Mouse (Mus musculus) spleen, postnatal 36 days (tissue): ENCODE data around the gene Gm10065.
A peak's percentile ranks its signal among the peaks of the same experiment; 100 is the strongest.
"Not testable (repeated sequence)": the region's sequence is repeated elsewhere in the genome, so short reads cannot be mapped to it uniquely, and the experiment has no call there.

ENCODE experiments used
- DNase-seq, 2 experiments: peaks; one replicate each; pipeline ENCODE4 v3.0.0; 2022; ENCODE audit warnings: low spot score in 2 of 2, mixed read lengths in 1 of 2

The Gm10065 gene

DNA sequence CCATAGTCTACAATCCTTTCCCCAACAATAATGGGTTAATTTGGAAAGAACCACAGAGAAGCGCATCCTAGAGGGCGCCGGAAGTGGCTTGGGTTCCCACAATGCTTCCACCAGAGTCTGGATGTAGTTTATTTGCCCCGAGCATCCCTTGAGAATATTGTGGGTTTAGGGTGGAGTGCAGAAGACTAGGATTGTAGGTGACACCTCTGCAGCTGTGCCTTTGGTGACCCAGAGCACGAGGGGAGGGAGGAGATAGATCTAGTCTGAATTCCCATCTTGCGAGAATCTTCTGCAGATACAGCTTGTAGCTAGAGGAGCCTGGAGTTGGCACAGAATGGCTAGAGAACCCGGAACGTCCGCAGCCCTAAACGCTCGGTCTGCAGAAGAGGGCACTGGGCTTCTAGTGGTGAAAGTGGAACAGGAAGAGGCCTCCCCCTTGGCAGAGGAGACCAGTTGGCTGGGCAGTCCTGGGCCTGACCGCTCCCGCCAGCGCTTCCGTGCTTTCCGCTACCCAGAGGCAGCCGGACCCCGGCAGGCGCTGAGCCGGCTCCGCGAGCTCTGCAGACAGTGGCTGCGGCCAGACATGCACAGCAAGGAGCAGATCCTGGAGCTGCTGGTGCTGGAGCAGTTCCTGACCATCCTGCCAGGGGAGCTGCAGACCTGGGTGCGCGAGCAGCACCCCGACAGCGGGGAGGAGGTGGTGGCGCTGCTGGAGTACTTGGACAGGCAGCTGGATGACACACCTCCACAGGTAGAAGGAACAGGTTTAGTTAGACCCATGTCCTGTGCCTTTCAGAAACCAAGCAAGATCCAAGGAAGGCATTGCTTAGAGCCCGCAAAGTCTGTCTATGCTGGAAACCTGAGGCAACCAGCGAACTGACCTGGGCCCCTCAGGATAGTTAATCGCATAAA is at the start of gene Gm10065, which contains the start of gene Zkscan4:
Gm10065 (minus strand) TSS at position 683 of the 912 bp plus-strand sequence.
Zkscan4 (plus strand) TSS at position 149 of the 912 bp plus-strand sequence.
- peak in 1 of 2 experiments; percentile 3 for DNase-seq

DNA sequence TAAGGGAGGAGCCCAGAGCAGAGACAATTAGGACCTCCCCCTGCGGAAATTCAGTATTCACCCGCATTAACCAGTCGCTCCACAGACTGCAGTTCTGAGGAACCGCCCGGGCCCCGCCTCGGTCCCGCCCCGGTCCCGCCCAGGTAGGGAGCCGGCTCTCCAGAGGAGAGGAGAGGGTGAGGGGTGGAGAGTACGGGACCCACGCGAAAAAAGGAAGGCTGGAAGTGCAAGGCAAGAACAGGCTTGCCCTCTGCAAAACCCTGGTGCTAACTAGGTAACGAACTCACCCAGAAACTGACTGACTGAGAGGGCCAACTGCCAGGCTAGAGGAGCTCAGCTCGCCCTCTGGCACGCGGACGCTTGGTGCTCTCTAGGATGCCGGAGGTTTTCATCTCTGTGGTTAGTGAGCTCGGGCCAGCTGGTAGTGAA is 27.0 kb upstream of the Gm10065 start:
- DNase-seq: peak; percentile 77 to 79

DNA sequence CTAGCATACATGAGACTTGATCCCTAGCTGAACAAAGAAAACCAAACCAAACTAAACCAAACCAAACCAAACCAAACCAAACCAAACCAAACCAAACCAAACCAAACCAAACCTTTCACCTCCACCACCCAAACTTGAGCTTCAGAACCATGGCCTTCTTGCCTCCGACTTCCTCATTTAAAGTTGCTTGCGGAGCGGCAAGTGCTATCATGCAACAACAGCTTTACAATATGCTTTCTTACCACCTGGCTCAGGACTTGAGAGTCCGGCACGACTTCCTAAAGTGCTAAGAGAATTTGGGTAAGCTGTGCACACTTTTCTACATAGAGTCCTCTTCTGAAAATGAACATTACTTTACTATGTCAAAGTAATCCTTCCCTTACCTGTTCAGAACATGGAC is 23.1 kb upstream of the Gm10065 start:
- DNase-seq: no peak

GRCm38 (mm10) chr13:21501182-21501581 is 21.9 kb upstream of the Gm10065 start, which contains the start of gene Gm11273:
Gene Gm11273, minus strand, starts transcription at chr13:21501418.
- DNase-seq: not testable (repeated sequence)

GRCm38 (mm10) chr13:21495080-21495479 is 15.8 kb upstream of the Gm10065 start, which contains the start of gene AK157302:
Gene AK157302, plus strand, starts transcription at chr13:21495223.
- peak in 1 of 2 experiments; percentile 14 for DNase-seq

DNA sequence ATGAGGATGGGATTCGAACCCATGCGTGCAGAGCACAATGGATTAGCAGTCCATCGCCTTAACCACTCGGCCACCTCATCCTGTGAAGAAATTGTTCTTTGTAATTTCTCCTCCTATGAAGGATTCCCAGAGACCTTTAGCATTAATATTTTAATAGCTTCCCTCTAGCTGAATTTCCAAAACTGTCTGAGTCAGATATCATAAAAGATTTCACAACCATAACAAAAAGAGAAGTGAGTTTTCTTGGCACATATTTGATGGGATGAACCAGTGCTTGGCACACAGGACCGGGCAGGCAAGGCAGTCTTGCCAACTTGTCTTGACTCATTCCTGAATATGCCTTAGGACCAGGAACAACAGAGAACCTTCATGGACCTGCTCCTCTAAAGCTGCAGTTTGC is 13.6 kb upstream of the Gm10065 start:
- no peak for DNase-seq

GRCm38 (mm10) chr13:21486881-21487280 is 7.6 kb upstream of the Gm10065 start:
- DNase-seq: no peak

- no peak for DNase-seq
These were observed 6.8 kb downstream of the Gm10065 start for GRCm38 (mm10) chr13:21472427-21472826.

GRCm38 (mm10) chr13:21469097-21469496 is 10.1 kb downstream of the Gm10065 start:
- no peak for DNase-seq

- DNase-seq: peak; percentile 66 to 69
These were observed 10.9 kb downstream of the Gm10065 start, which contains the start of gene Nkapl for GRCm38 (mm10) chr13:21468061-21469019. Gene Nkapl, minus strand, starts transcription at chr13:21468509.

DNA sequence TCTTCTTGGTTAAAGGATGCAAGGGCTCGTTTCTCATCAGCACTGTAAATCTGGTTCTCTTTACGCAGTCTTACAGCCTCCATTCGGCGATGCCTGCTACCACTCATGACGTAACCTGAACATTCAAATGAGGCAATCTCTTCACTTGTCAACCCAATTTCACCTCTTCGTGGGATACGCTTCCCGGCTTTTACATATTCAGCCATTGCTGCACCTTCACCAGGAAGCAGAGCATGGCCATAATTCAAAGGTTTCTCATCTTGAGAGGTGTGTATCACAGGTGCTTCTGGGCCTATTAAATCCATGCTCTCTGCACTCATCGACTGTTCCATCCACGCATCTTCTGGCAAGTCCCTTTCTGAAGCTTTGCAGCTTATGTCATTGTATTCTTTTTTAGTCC is 11.9 kb downstream of the Gm10065 start:
- no peak for DNase-seq

DNA sequence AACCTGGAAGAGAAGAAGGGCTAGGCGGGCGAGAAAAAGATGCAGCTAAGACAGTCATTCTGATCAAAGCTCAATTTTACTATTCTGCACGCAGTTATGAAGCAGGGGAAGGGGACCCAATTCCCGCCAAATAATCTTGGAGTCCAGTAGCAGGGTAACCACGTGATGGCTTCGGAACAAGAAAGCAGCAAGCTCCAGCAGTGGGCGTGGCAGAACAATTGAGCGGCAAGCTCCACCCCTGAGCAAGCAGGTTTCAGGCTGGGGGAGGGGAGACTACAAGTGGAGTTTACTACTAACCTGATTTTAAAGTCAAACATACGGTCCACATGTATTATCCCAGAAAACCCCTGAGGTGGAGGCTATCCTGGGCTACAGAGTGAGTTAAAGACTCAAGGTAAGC is 16.7 kb downstream of the Gm10065 start:
- DNase-seq: not testable (repeated sequence)

DNA sequence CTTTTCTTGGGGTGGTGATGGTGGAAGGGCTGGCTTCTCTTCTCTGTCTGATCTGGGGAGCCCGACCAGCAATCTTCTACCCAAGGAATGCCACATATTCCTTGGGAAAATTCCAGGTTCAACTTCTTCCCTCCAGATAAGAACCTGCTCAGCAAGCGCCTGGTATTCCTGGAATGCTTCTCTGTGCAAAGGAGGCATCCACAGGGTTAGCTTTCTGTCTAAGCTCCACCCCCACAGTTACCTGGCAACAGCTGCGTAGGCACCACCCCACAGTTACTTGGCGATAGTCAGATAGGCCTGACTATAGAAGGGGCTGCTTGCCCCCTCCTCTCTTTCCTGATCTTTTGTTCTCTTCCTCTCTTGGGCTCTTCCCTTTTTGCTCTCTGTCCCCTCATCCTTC is 22.9 kb downstream of the Gm10065 start:
- no peak for DNase-seq

GRCm38 (mm10) chr13:21454133-21454532 is 25.1 kb downstream of the Gm10065 start:
- DNase-seq: no peak

DNA sequence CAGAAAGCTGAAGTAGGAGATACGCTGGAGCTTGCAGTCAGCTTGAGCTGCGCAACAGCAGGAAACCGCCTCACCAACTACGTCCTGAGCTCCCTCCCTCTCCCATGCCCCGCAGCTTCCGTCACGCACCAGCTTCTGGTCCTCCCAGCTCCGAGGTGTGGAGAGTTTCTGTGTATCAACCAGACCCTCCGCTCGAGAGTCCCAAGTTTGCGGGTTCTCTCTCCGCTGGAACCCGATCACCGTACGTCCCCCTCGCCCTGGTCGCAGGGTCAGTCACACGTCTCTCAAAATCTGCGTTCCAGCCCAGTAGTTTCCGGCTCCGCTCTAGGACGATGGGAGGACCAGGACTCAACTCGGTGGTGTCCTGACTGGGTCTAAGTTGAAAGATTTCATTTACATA is 25.8 kb downstream of the Gm10065 start, which contains the start of gene Zscan26:
Zscan26 (minus strand) TSS at position 282 of the 400 bp plus-strand sequence.
- peak; percentile 69 to 76 for DNase-seq

DNA sequence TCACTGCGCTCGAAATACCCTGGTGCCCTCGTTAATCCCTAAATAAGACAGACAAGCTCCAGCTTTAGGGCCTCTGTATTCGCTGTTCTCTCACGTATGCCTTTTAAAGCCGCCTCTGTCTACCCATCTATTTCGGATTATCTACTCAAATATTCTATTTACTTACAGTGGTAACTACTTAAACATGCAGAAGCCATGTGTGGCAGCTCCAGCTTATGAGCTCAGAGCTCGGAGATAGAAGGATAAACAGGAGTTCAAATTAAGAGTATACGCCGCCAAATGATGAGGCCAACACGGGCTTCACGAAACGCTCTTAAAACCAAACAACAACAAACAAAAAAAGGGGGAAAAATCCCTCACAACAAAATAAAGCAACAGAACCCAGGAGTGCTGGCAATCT is 26.2 kb downstream of the Gm10065 start:
- DNase-seq: no peak

- no peak for DNase-seq
These were observed 31.2 kb downstream of the Gm10065 start for GRCm38 (mm10) chr13:21447856-21448614.

DNA sequence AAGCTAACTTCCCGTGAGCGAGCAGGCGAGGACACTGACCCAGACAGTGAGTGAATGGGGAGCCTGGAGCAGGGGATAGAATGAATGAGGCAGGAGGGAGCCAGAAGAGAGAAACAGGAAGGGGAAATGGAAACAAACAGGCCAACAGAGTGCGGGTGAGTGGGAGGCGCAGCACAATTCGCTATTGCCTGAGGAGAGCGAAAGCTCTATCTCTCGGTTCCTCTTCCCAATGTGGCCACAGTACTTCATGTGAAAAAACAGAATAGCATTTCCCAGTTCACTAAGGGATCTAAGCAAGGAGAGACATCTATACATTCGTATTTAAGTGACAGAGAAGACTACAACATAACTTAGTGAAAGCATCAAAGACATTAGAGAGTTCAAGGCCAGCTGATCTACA is 32.4 kb downstream of the Gm10065 start:
- DNase-seq: peak in 1 of 2 experiments; percentile 14

- no peak for DNase-seq
These were observed 38.1 kb downstream of the Gm10065 start for GRCm38 (mm10) chr13:21441207-21441572.

GRCm38 (mm10) chr13:21440503-21441206 is 38.6 kb downstream of the Gm10065 start, which contains the start of gene Pgbd1:
Gene Pgbd1, minus strand, starts transcription at chr13:21441058.
- peak; percentile 27 to 32 for DNase-seq
